Mouse (Mus musculus) neural tube, postnatal 0 days (tissue): Measurements from ENCODE around the gene Efcab2. TPM values are rescaled to one million over a fixed set of nuclear protein-coding genes. Genes with fewer than 3 reads are reported as not detected.

Experiments
- microRNA-seq: library from miRNA; unstranded; fragments of <30 nt; microRNA quantifications from one replicate; pipeline ENCODE4, GENCODE M21; 2016
- polyA plus RNA-seq: library from polyadenylated mRNA; unstranded; fragments of >200 nt; fragmentation: Nextera tagmentation; extraction: Ambion mirVana; gene quantifications from 2 replicates; pipeline ENCODE4 v1.2.1, GENCODE M21; 2015

The Efcab2 gene
- polyA plus RNA-seq, result 12.4 and 13.6 TPM in 2 replicates

GRCm38 (mm10) chr1:178405951-178406711, at the start of gene Efcab2:
TSS of gene Efcab2 (plus strand) at chr1:178406085.

GRCm38 (mm10) chr1:178528431-178529351, 122.8 kb downstream of the Efcab2 start, which contains the start of gene Kif26b:
TSS of gene Kif26b (plus strand) at chr1:178529125.

Small RNAs within 50 kb of the gene (microRNA-seq; reads per million reads assigned to microRNA genes)
- not detected for gene Gm27458

Other genes starting within 250 kb of the Efcab2 start
- gene Desi2, start 218.7 kb upstream of the Efcab2 start, polyA plus RNA-seq, result 28.5 and 38.0 TPM in 2 replicates
- gene Cox20, start 87.0 kb upstream of the Efcab2 start, polyA plus RNA-seq, result 91.5 and 95.6 TPM in 2 replicates
- gene Hnrnpu, start 68.3 kb upstream of the Efcab2 start, polyA plus RNA-seq, result 177 and 191 TPM in 2 replicates
- 8.1 and 9.6 TPM in 2 replicates for gene Kif26b, start 123.0 kb downstream of the Efcab2 start, polyA plus RNA-seq